Mouse (Mus musculus) megakaryocyte, embryonic 14.5 days (primary cell): ENCODE data around the gene Fam163b. TPM values are rescaled to one million over a fixed set of nuclear protein-coding genes. Genes with fewer than 3 reads are reported as not detected.

Experiments used
- H3K27me3 ChIP-seq: replicated peaks from 2 replicates; pipeline ENCODE3; 2012; ENCODE audit warnings: inconsistent platforms
- H3K36me3 ChIP-seq: replicated peaks from 2 replicates; pipeline ENCODE3; 2012; ENCODE audit warnings: low read length, inconsistent platforms, mixed read lengths
- H3K4me1 ChIP-seq: 2 replicates; pipeline ENCODE4 v1.6.1; 2012; ENCODE audit warnings: inconsistent platforms
- H3K4me3 ChIP-seq: replicated peaks from 2 replicates; pipeline ENCODE3; 2012; ENCODE audit warnings: moderate library complexity, mild to moderate bottlenecking, inconsistent platforms
- H3K9me3 ChIP-seq: 2 replicates; pipeline ENCODE4 v1.6.1; 2012; ENCODE audit warnings: inconsistent platforms
- FLI1 ChIP-seq: IDR thresholded peaks from 2 replicates; pipeline ENCODE4 v1.6.1; 2012; ENCODE audit warnings: low read length, inconsistent platforms, mixed read lengths
- GATA1 ChIP-seq: IDR thresholded peaks from 3 replicates; pipeline ENCODE4 v1.6.1; 2012; ENCODE audit warnings: mixed read lengths, low read length, inconsistent platforms, borderline replicate concordance
- polyA plus RNA-seq: library from polyadenylated mRNA; stranded (reverse); fragments of >175 nt; gene quantifications from 2 replicates; pipeline ENCODE4 v1.2.3, GENCODE M21; 2012; ENCODE audit warnings: low replicate concordance; ENCODE audit not compliant: insufficient read depth

Gene Fam163b
- polyA plus RNA-seq, 1 experiment: not detected

DNA sequence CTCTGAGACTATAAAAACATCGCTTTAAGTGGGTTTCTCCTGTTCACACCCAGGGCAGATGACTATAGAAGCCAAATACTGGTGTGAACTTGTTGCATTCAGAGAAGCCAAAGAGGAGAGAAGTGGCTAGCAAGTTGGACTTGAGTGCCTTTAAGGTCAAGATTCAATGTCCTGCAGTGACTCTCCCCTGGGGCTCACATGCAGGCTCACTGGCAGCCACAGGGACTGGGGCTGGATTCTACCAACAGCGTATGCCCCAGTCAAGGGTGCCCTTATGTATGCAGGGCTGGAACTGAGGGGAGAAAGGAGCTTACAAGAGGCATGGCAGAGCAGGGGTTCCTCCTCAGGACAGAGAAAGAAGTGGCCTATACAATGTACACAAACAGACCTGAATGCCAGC, 22.5 kb downstream of the Fam163b start:
- Histone ChIP-seq H3K36me3 (no peaks in the 10 kb centered on the region), H3K4me3 (no peak overlapping the region), H3K9me3 (peaks cover 7% of the 10 kb centered on the region), H3K27me3 (peaks cover 74% of the 10 kb centered on the region), H3K4me1 (peaks cover 8% of the 10 kb centered on the region)
- no peak for TF ChIP-seq FLI1
- TF ChIP-seq GATA1: no peak

DNA sequence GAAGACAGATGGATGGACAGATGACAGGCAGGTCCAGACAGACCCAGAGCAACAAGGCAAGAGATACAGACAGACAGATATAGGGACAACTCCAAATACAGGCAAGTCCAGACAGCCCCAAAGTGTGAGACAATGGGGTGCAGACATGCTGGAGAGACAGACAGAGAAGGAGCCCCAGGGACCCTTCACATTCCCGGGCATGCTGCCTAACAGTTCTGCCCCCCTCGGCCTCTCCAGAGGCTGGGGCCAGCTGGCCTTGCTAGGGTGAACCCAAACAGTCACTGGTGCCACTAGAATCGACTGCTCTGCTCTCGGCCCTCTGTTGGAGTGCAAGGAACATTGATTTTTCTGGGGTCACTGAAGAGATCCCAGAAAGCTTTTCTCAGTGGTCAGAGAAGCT, 23.8 kb downstream of the Fam163b start:
- no peak for TF ChIP-seq FLI1
- no peak for TF ChIP-seq GATA1
- Histone ChIP-seq H3K4me3 (no peak overlapping the region), H3K27me3 (peaks cover 76% of the 10 kb centered on the region), H3K9me3 (peaks cover 6% of the 10 kb centered on the region; the same call in 1 of the 2 replicates), H3K4me1 (peaks cover 8% of the 10 kb centered on the region), H3K36me3 (no peaks in the 10 kb centered on the region)

DNA sequence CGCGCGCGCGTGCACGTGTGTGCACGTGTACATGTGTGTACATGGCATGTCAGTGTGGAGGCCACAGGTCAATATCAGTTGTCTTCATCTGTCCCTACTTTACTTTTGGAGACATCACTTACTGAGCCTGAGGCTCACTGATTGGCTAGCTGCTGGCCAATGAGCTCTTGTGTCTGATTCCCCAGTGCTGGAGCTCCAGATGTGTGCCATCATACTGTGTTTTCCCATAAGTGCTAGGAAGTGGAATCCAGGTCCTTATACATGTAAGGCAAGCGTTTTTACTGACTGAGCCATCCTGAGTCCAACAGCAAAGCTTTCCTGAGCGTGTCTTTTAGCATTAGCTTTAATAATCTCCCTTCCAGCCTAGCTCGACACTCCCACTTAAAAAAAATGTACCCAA, 28.1 kb downstream of the Fam163b start:
- H3K27me3 ChIP-seq: peaks cover 72% of the 10 kb centered on the region
- H3K36me3 ChIP-seq: no peaks in the 10 kb centered on the region
- TF ChIP-seq GATA1 (no peak), FLI1 (no peak)
- H3K9me3 ChIP-seq: peaks cover 6% of the 10 kb centered on the region; the same call in 1 of the 2 replicates
- H3K4me3 ChIP-seq: no peak overlapping the region
- no peaks in the 10 kb centered on the region for H3K4me1 ChIP-seq

DNA sequence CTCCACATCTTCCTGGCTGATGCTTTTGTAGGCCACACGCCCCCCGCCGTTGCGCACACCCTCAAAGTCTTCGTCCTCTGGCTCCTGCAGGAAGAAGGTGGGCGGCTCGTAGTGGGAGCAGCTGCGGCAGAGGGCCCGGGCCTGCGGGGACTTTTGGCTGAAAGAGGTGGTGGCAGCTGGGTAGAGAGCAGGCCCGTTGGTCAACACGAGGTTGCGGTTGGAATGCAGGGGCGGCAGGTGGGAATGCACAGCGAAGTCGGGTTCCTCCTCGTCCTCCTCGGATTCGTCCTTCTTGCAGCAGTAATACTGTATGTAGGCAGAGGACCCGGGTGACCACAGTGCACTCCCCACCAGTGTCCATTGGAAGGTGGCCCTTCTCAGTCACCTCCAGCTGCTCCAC, 29.7 kb downstream of the Fam163b start:
- Histone ChIP-seq H3K4me3 (no peak overlapping the region), H3K36me3 (no peaks in the 10 kb centered on the region), H3K27me3 (peaks cover 72% of the 10 kb centered on the region), H3K4me1 (no peaks in the 10 kb centered on the region), H3K9me3 (0 out of 2 replicates have a peak, but pooled peaks cover 3% of the 10 kb centered on the region)
- TF ChIP-seq FLI1: no peak
- TF ChIP-seq GATA1: no peak

DNA sequence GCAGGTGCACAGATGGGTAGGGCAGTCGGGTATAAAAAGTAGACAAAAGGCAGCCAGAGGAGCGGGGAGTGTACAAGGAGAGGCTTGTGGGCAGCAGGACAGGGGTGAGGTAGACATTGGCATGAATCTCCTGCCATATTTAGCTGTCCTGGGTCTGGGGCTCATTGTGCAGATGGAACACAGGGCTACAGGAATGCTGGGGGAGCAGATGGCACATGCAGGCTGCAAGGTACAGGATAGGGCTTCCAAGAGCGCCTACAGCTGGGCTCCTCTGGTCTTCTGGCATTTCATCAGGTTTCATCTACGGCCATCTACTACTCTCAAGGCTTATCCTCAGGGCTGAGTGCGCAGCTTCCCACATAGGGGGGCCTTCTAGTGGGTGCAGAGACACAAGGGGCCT, 33.2 kb downstream of the Fam163b start:
- Histone ChIP-seq H3K4me3 (no peak overlapping the region), H3K4me1 (no peaks in the 10 kb centered on the region), H3K9me3 (no peaks in the 10 kb centered on the region), H3K27me3 (peaks cover 82% of the 10 kb centered on the region), H3K36me3 (no peaks in the 10 kb centered on the region)
- TF ChIP-seq FLI1 (no peak), GATA1 (no peak)

DNA sequence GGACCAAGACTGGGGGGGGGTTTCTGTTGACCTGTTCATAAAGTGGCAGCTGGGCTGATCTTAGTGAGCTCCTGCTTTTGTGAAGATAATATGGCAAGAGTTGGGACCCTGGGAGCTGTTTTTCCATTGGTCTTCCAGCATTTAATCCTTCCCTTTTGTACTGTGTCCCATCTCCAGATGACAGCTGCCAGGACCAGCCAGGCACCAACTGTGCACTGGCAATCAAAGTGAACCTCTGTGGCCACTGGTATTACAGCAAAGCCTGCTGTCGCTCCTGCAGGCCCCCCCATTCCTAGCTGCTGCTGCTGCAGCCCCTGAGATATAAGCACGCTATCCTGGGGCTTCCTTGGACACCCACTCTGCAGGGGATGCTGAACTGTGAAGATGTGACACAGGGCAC, 34.1 kb downstream of the Fam163b start:
- Histone ChIP-seq H3K36me3 (no peaks in the 10 kb centered on the region), H3K4me3 (no peak overlapping the region), H3K4me1 (no peaks in the 10 kb centered on the region), H3K27me3 (peaks cover 79% of the 10 kb centered on the region), H3K9me3 (no peaks in the 10 kb centered on the region)
- TF ChIP-seq FLI1 (no peak), GATA1 (no peak)

DNA sequence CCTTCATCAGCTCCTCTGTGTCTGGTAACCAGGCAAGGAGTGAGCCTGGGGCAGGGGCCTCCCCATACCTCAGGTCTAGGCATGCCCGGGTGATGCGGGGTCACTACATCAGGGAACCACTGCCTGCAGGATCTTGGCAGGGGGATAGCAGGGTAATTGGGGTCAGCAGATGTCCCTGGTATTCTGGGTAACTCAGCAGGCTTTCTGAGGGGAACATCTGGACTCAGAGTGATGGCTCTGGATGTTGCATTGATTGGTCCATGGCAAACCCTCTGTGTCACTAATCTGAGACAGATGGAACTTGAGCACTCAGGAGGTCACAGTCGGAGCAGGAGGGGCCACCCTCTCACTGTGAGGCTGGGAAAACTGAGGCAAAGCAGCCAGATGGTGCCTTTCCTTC, 35.5 kb downstream of the Fam163b start:
- Histone ChIP-seq H3K9me3 (no peaks in the 10 kb centered on the region), H3K4me3 (no peak overlapping the region), H3K36me3 (no peaks in the 10 kb centered on the region), H3K4me1 (peaks cover 5% of the 10 kb centered on the region; the same call in 1 of the 2 replicates), H3K27me3 (peaks cover 81% of the 10 kb centered on the region)
- TF ChIP-seq GATA1: no peak
- TF ChIP-seq FLI1: no peak

DNA sequence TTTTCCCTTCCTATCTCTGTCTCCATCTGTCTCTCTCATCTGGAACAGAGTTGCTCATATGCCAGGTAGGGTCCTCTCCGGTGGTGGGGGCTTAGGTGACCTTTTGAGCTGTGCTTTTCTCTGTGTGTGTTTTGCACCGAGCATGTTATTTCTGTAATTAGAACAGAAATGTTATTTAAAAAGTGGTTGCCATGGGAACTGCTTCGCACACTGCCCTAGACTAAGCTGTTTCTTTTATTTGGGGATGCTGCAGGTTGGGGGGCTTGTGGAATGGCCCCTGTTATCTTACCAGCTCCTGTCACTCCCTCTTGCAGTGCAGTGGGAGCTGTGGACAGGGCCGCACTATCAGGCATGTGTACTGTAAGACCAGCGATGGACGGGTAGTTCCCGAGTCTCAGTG, 38.7 kb downstream of the Fam163b start:
- H3K4me3 ChIP-seq: no peak overlapping the region
- peaks cover 5% of the 10 kb centered on the region; the same call in 1 of the 2 replicates for H3K4me1 ChIP-seq
- no peaks in the 10 kb centered on the region for H3K36me3 ChIP-seq
- TF ChIP-seq FLI1: no peak
- TF ChIP-seq GATA1: no peak
- H3K9me3 ChIP-seq: no peaks in the 10 kb centered on the region
- peaks cover 84% of the 10 kb centered on the region for H3K27me3 ChIP-seq

DNA sequence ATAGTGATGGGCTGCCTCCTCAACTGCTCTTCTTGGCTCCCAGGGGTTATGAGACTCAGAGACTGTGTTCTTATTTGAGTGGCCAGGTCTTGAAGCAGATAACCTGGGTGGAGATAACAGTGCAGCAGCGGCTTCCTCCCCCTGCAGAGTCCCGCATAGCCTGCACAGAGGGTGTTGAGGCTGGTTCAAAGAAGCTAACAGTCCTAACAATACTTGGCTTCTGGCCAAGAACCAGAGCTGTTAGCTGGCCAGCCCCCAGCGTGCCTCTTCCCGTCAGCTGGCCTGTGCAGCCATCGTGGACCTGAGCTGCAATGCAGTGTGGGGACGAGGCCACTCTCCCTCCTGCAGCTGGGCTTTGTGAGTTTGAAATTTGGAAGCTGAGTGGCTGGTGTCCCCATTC, 44.5 kb downstream of the Fam163b start:
- Histone ChIP-seq H3K36me3 (no peaks in the 10 kb centered on the region), H3K27me3 (peaks cover 90% of the 10 kb centered on the region), H3K4me1 (peaks cover 15% of the 10 kb centered on the region), H3K4me3 (no peak overlapping the region), H3K9me3 (no peaks in the 10 kb centered on the region)
- no peak for TF ChIP-seq GATA1
- TF ChIP-seq FLI1: no peak

DNA sequence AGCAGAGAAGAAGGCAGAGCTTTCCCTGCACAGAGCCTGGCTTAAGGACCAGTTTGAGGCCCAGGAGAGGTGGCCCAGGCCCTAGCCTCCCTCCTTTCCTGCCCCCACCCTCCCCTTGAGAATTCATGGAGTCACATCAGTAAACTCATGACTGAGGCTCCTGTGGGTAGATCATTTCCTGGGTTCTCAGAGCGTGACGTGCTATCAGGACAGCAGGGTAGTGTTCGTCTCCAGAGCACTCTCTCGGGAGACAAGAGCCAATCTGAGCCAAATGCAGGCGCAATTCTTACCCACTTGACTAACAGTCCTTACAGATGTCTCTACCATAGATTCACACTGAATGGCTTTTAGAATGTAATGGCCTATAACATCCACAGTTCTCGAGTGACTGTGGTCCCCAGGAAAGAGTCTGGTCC, 45.0 kb downstream of the Fam163b start:
- H3K4me3 ChIP-seq: no peak overlapping the region
- H3K36me3 ChIP-seq: no peaks in the 10 kb centered on the region
- peaks cover 11% of the 10 kb centered on the region for H3K4me1 ChIP-seq
- H3K27me3 ChIP-seq: peaks cover 90% of the 10 kb centered on the region
- no peaks in the 10 kb centered on the region for H3K9me3 ChIP-seq
- TF ChIP-seq GATA1: no peak
- no peak for TF ChIP-seq FLI1

DNA sequence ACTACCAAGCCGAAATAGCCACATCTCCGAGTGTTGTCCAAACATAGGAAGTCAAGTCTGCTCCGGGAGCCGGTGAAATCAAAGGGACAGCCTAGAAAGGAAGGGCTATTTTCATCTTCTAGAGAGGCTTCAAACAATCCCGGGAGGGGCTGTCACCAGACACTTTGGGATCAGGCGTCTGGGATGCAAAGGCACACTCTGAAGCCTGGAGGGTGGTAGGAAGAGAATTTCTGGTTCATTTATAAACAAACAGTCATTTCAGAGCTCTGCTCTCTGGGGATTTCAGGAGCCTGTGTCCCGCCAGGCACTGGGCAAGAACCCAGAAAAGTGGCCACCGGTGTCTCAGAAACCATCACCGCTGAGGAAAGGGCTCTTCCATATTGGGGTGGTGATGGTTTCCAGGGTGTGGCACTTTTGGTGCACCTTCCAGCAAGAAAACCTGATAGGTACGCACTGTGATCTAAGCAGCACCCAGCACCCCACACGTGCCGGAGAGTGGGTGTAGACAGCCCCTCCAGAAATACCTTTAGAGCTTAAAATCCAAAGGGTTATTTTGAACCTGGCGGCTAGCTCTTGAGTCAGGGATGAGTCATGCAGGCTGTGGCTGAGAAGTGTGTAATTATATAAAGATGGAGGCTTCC, 45.8 kb downstream of the Fam163b start:
- peaks cover 88% of the 10 kb centered on the region for H3K27me3 ChIP-seq
- no peaks in the 10 kb centered on the region for H3K9me3 ChIP-seq
- H3K4me3 ChIP-seq: no peak overlapping the region
- no peak for TF ChIP-seq FLI1
- no peak for TF ChIP-seq GATA1
- peaks cover 11% of the 10 kb centered on the region for H3K4me1 ChIP-seq
- no peaks in the 10 kb centered on the region for H3K36me3 ChIP-seq
